Mouse (Mus musculus) stomach, postnatal 0 days (tissue): ENCODE results near the gene Kifc3.

Experiments used
- CTCF ChIP-seq: IDR thresholded peaks from 2 replicates; pipeline ENCODE4 v1.5.1; 2016; ENCODE audit warnings: antibody characterized with exemption, low read depth, mild to moderate bottlenecking, moderate library complexity
- EP300 ChIP-seq: optimal IDR thresholded peaks from 2 replicates; pipeline ENCODE3; 2016; ENCODE audit warnings: antibody characterized with exemption

- no peak for TF ChIP-seq CTCF
- TF ChIP-seq EP300 = no peak
Observed at GRCm38 (mm10) chr8:95113108-95113507, 89.5 kb downstream of the Kifc3 start.
